Mouse (Mus musculus): Measurements from ENCODE around the gene Gcnt2. TPM values are rescaled to one million over a fixed set of nuclear protein-coding genes. Genes with fewer than 3 reads are reported as not detected.
A peak's percentile ranks its signal among the peaks of the same experiment; 100 is the strongest.

The Gcnt2 gene
- polyA plus RNA-seq, 1 experiment from 2014 or later, result 3.9 TPM

DNA sequence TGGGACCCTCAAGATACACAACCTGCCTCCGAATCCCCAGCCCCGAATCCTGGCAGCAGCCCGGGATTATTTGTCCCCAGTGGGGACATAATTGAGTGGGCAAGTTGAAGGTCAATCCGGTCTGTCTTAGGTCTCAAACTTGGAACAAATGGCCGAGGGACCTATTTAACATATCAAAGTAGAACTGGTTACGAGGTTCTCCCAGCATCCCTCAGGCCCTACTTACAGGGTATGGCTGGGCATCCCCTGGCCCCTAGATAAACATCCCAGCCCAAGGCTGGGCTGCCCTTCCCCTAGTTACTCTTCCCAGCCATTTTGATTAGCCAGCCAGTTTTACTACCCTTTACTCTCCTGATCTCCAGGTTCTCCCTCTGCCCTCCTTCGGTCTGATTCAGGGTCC is 8.3 kb upstream of the Gcnt2 start:
- whole genome bisulfite sequencing, result 76% methylated on average over 7 of the region's 7 CpGs
- Histone ChIP-seq H3K4me1 (replicated peaks) (peaks cover 11% of the 10 kb centered on the region), H3K9me3 (replicated peaks) (no peaks in the 10 kb centered on the region), H3K27ac (ENCODE audit: poor library complexity, severe bottlenecking) (no peak overlapping the region), H3K36me3 (no peaks in the 10 kb centered on the region), H3K4me3 (no peak overlapping the region), H3K27me3 (replicated peaks) (no peaks in the 10 kb centered on the region), H3K4me2 (no peak overlapping the region), H3K9ac (no peak overlapping the region)
- no peak for ATAC-seq (ENCODE audit: insufficient number of reproducible peaks, low FRiP score)

- Histone ChIP-seq H3K9ac (no peak overlapping the region), H3K36me3 (no peaks in the 10 kb centered on the region), H3K4me3 (no peak overlapping the region), H3K4me1 (replicated peaks) (peaks cover 14% of the 10 kb centered on the region), H3K4me2 (no peak overlapping the region), H3K27me3 (replicated peaks) (no peaks in the 10 kb centered on the region), H3K27ac (ENCODE audit: poor library complexity, severe bottlenecking) (no peak overlapping the region), H3K9me3 (replicated peaks) (no peaks in the 10 kb centered on the region)
- no peak for ATAC-seq (ENCODE audit: insufficient number of reproducible peaks, low FRiP score)
- WGBS, result 80% methylated on average over 13 of the region's 13 CpGs
Measured at GRCm38 (mm10) chr13:40851961-40852360, 7.6 kb upstream of the Gcnt2 start.

GRCm38 (mm10) chr13:40852791-40853190 is 6.8 kb upstream of the Gcnt2 start:
- no peaks in the 10 kb centered on the region for H3K27me3 ChIP-seq (replicated peaks)
- H3K36me3 ChIP-seq, result no peaks in the 10 kb centered on the region
- 87% methylated on average over 5 of the region's 5 CpGs for WGBS
- H3K4me3 ChIP-seq, result no peak overlapping the region
- H3K9me3 ChIP-seq (replicated peaks), result no peaks in the 10 kb centered on the region
- H3K9ac ChIP-seq, result no peak overlapping the region
- no peak overlapping the region for H3K27ac ChIP-seq (ENCODE audit: poor library complexity, severe bottlenecking)
- no peak overlapping the region for H3K4me2 ChIP-seq
- H3K4me1 ChIP-seq (replicated peaks), result peaks cover 20% of the 10 kb centered on the region
- no peak for ATAC-seq (ENCODE audit: insufficient number of reproducible peaks, low FRiP score)

DNA sequence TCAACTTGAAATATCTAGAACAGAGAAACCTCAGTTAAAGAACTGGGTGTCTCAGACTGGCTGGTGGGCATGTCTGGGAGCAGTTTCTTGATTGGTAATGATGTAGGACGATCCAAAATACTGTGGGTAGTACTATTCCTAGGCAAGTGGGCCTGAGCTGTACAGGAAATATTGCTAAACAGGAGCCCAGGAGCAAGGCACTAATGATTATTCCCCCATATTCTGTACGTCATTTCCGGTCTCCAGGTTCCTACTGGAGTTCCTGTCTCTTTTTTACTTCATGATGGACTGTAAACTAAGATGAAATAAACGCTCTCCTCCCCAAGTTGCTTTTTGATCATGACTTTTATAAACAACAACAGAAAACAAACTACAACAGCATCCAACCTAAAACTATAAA is 5.7 kb upstream of the Gcnt2 start:
- H3K27ac ChIP-seq (ENCODE audit: poor library complexity, severe bottlenecking), result peak overlapping the region; percentile 85; the same call in 1 of the 2 replicates
- H3K36me3 ChIP-seq, result no peaks in the 10 kb centered on the region
- no peak for ATAC-seq (ENCODE audit: insufficient number of reproducible peaks, low FRiP score)
- H3K4me2 ChIP-seq, result peak overlapping the region; percentile 72
- WGBS, result 76% methylated on average over 4 of the region's 4 CpGs
- no peak overlapping the region for H3K9ac ChIP-seq
- no peaks in the 10 kb centered on the region for H3K27me3 ChIP-seq (replicated peaks)
- H3K9me3 ChIP-seq (replicated peaks), result no peaks in the 10 kb centered on the region
- peaks cover 20% of the 10 kb centered on the region for H3K4me1 ChIP-seq (replicated peaks)
- H3K4me3 ChIP-seq, result peak overlapping the region; percentile 50

GRCm38 (mm10) chr13:40854451-40855058 is 5.0 kb upstream of the Gcnt2 start:
- peaks cover 20% of the 10 kb centered on the region for H3K4me1 ChIP-seq (replicated peaks)
- H3K27me3 ChIP-seq (replicated peaks), result no peaks in the 10 kb centered on the region
- peak overlapping the region; percentile 85 for H3K27ac ChIP-seq (ENCODE audit: poor library complexity, severe bottlenecking)
- peak overlapping the region; percentile 67 for H3K9ac ChIP-seq
- H3K4me3 ChIP-seq, result peak overlapping the region; percentile 50
- H3K36me3 ChIP-seq, result no peaks in the 10 kb centered on the region
- peak; percentile 80 for ATAC-seq (ENCODE audit: insufficient number of reproducible peaks, low FRiP score)
- WGBS, result under 1% methylated on average over 13 of the region's 13 CpGs
- H3K4me2 ChIP-seq, result peak overlapping the region; percentile 72
- no peaks in the 10 kb centered on the region for H3K9me3 ChIP-seq (replicated peaks)

DNA sequence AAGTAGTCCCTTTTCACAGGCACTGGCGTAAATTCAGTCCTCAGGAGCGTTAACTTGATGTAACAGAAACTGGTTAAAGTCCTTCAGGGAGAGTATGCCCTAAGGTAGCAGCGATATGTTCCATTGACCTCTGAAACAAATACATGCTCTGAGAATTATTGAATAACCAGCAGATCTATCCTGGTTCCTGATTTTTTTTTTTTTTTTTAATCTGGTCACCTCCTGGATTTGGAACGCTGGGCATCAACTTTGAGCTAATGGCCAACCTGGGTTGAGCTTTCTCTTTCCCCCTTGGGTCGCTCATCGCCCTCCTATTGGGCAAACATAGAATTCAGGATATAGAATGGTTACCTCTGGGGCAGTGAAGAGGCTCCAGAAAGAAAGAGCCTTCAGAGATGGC is 4.3 kb upstream of the Gcnt2 start:
- Histone ChIP-seq H3K4me2 (peak overlapping the region; percentile 72), H3K9ac (no peak overlapping the region), H3K27ac (ENCODE audit: poor library complexity, severe bottlenecking) (peak overlapping the region; percentile 58; the same call in 1 of the 2 replicates), H3K36me3 (no peaks in the 10 kb centered on the region), H3K4me1 (replicated peaks) (peaks cover 20% of the 10 kb centered on the region), H3K9me3 (replicated peaks) (no peaks in the 10 kb centered on the region), H3K27me3 (replicated peaks) (no peaks in the 10 kb centered on the region), H3K4me3 (peak overlapping the region; percentile 25)
- ATAC-seq (ENCODE audit: insufficient number of reproducible peaks, low FRiP score), result no peak
- WGBS, result 67% methylated on average over 6 of the region's 6 CpGs

DNA sequence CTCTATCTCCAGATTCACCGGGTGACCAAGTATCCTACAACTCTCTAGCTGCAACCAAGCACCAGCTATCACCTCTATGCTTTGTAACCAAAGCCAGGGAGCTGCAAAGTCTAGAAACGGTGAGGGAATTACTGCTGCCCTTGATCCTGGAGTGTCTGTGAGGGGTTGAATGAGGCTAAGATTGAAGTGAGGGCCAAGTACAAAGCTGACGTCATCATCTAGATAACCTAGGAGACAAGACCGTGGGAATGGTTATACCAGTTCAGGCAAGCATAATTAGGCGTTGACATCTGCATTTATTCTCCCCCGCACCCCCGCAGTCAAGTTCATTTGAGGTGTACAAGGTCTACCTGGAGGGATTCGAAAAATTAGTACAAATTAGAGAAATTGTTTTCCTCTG is 2.8 kb upstream of the Gcnt2 start:
- H3K4me3 ChIP-seq, result no peak overlapping the region
- H3K4me1 ChIP-seq (replicated peaks), result peaks cover 20% of the 10 kb centered on the region
- H3K9me3 ChIP-seq (replicated peaks), result no peaks in the 10 kb centered on the region
- no peak for ATAC-seq (ENCODE audit: insufficient number of reproducible peaks, low FRiP score)
- no peak overlapping the region for H3K27ac ChIP-seq (ENCODE audit: poor library complexity, severe bottlenecking)
- 67% methylated on average over 8 of the region's 8 CpGs for WGBS
- no peak overlapping the region for H3K9ac ChIP-seq
- H3K36me3 ChIP-seq, result no peaks in the 10 kb centered on the region
- no peaks in the 10 kb centered on the region for H3K27me3 ChIP-seq (replicated peaks)
- H3K4me2 ChIP-seq, result no peak overlapping the region

DNA sequence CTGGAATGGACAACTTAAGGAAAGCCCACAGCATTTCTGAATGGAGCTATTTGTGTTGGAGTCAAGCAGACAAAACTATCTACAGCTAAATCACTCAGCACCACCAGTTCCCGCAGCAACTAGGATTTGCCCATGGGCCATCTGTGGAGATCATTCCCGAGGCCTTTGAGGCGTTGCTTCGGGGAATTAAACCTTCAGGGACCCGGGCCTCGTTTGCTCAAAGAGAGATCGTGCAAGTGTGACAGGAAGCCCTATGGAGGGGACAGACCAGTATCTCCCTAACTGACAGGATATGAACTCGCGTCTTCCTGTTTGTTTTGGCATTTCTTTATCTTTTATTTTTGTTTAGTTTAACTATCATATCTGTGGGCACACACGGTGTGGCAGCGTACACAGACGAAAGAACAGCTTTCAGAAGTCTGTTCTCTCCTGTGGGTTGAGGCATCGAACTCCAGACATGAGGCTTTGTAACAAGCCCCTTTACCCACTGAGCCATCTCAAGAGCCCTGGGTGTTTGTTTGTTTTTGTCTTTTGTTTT is 2.2 kb upstream of the Gcnt2 start:
- Histone ChIP-seq H3K4me3 (no peak overlapping the region), H3K9ac (no peak overlapping the region), H3K9me3 (replicated peaks) (no peaks in the 10 kb centered on the region), H3K36me3 (no peaks in the 10 kb centered on the region), H3K4me2 (no peak overlapping the region), H3K4me1 (replicated peaks) (peaks cover 20% of the 10 kb centered on the region), H3K27me3 (replicated peaks) (no peaks in the 10 kb centered on the region), H3K27ac (ENCODE audit: poor library complexity, severe bottlenecking) (no peak overlapping the region)
- WGBS, result 52% methylated on average over 13 of the region's 13 CpGs
- ATAC-seq (ENCODE audit: insufficient number of reproducible peaks, low FRiP score), result no peak

GRCm38 (mm10) chr13:40859225-40859624 is 329 bp upstream of the Gcnt2 start:
- Histone ChIP-seq H3K9me3 (replicated peaks) (no peaks in the 10 kb centered on the region), H3K4me1 (replicated peaks) (peaks cover 18% of the 10 kb centered on the region), H3K36me3 (no peaks in the 10 kb centered on the region), H3K4me3 (no peak overlapping the region), H3K27ac (ENCODE audit: poor library complexity, severe bottlenecking) (no peak overlapping the region), H3K9ac (no peak overlapping the region), H3K27me3 (replicated peaks) (no peaks in the 10 kb centered on the region), H3K4me2 (no peak overlapping the region)
- 76% methylated on average over 8 of the region's 8 CpGs for WGBS
- ATAC-seq (ENCODE audit: insufficient number of reproducible peaks, low FRiP score), result no peak

DNA sequence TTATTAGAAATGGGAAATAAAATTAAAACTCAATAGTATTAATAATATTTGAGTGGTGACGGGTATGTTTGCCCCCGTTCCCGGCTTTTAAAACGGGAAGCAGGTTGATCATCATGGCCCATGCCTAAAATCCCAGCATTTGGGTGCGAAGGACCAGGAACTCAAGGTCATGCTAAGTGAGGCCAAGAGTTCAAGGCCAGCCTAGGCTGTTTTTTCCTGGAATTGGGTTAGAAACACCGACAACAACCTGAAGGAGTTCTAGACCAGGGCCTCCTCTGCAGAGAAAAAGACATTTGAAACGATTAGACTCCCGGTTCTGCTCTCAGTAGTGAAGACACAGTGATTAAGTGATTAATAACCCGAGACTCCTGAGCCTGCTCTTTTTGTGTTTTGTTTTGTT is 3.5 kb downstream of the Gcnt2 start:
- ATAC-seq (ENCODE audit: insufficient number of reproducible peaks, low FRiP score), result no peak
- Histone ChIP-seq H3K4me3 (no peak overlapping the region), H3K9me3 (replicated peaks) (no peaks in the 10 kb centered on the region), H3K36me3 (no peaks in the 10 kb centered on the region), H3K4me2 (no peak overlapping the region), H3K27ac (ENCODE audit: poor library complexity, severe bottlenecking) (no peak overlapping the region), H3K27me3 (replicated peaks) (no peaks in the 10 kb centered on the region), H3K9ac (no peak overlapping the region), H3K4me1 (replicated peaks) (peaks cover 2% of the 10 kb centered on the region; the same call in 1 of the 2 replicates)
- WGBS, result 89% methylated on average over 9 of the region's 9 CpGs

DNA sequence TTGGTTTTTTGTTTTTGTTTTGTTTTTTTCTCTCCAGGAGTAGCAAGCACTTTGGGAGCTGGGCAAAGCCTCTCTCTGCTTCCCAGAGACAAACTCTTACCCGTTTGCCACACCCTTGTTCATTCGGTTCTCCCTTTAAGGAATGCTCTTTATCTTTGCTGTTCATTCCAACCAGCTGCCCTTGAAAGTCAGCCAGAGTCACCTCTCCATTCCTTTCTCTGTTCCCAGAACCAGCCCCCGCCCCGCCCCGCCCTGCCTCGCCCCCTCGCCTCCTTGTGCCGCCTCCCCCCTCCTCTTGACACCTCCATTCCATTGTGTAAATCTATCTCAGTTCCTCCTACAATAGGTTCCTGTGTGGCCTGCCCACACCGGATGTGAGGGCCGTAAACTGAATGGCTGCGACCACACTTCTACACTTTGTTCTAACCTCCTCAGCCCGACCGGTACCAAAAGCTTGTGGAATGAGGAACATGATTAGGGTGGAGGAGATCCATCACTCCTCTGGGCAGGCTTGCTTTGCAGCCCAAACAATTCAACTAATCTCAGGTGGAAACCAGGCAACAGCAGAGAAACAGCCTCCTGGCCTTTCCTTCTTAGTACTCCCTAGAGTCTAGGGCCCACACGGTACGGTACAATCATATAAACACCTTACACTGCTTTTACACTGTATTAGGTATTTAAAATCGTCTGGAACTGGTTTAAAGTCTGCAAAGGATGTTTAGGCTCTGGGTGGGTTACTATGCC is 9.5 kb downstream of the Gcnt2 start:
- Histone ChIP-seq H3K36me3 (no peaks in the 10 kb centered on the region), H3K4me1 (replicated peaks) (peaks cover 18% of the 10 kb centered on the region), H3K27ac (ENCODE audit: poor library complexity, severe bottlenecking) (peak overlapping the region; percentile 77), H3K9me3 (replicated peaks) (no peaks in the 10 kb centered on the region), H3K27me3 (replicated peaks) (no peaks in the 10 kb centered on the region), H3K4me3 (no peak overlapping the region), H3K9ac (no peak overlapping the region), H3K4me2 (peak overlapping the region; percentile 45)
- peak; percentile 68 for ATAC-seq (ENCODE audit: insufficient number of reproducible peaks, low FRiP score)
- WGBS, result 8% methylated on average over 16 of the region's 16 CpGs

Data from heart, embryonic 12.5 days (tissue).